Mouse (Mus musculus) adipocyte (in vitro differentiated cells): ENCODE data around the gene Elfn1.

ENCODE experiments used
- DNase-seq: peaks from one replicate; pipeline ENCODE4 v3.0.0-alpha.2; 2016; ENCODE audit warnings: low spot score

Elfn1 gene

GRCm38 (mm10) chr5:139907714-139908242 lies at the start of gene Elfn1:
Gene Elfn1, plus strand, starts transcription at chr5:139907943.
- no peak for DNase-seq

- DNase-seq: no peak
Observed at GRCm38 (mm10) chr5:139860328-139861104, 47.2 kb upstream of the Elfn1 start.

GRCm38 (mm10) chr5:139862759-139863158 lies 45.0 kb upstream of the Elfn1 start:
- DNase-seq: peak; percentile 92

- no peak for DNase-seq
Observed at GRCm38 (mm10) chr5:139870886-139871285, 36.9 kb upstream of the Elfn1 start.

- no peak for DNase-seq
Observed at GRCm38 (mm10) chr5:139871526-139871925, 36.2 kb upstream of the Elfn1 start.

- DNase-seq: no peak
Observed at GRCm38 (mm10) chr5:139877563-139877962, 30.2 kb upstream of the Elfn1 start.

- no peak for DNase-seq
Observed at GRCm38 (mm10) chr5:139879694-139880093, 28.0 kb upstream of the Elfn1 start.

GRCm38 (mm10) chr5:139881161-139881560 lies 26.6 kb upstream of the Elfn1 start:
- no peak for DNase-seq

- no peak for DNase-seq
Observed at GRCm38 (mm10) chr5:139888624-139889023, 19.1 kb upstream of the Elfn1 start.

- no peak for DNase-seq
Observed at GRCm38 (mm10) chr5:139889370-139889769, 18.4 kb upstream of the Elfn1 start.

GRCm38 (mm10) chr5:139892326-139892994 lies 15.3 kb upstream of the Elfn1 start:
- no peak for DNase-seq

GRCm38 (mm10) chr5:139892995-139893345 lies 14.8 kb upstream of the Elfn1 start:
- DNase-seq: no peak

- no peak for DNase-seq
Observed at GRCm38 (mm10) chr5:139894025-139894508, 13.7 kb upstream of the Elfn1 start.

GRCm38 (mm10) chr5:139899044-139899443 lies 8.7 kb upstream of the Elfn1 start:
- no peak for DNase-seq

GRCm38 (mm10) chr5:139905121-139905520 lies 2.6 kb upstream of the Elfn1 start:
- DNase-seq: peak; percentile 28

GRCm38 (mm10) chr5:139906507-139906906 lies 1.2 kb upstream of the Elfn1 start:
- no peak for DNase-seq

- no peak for DNase-seq
Observed at GRCm38 (mm10) chr5:139907241-139907640, 502 bp upstream of the Elfn1 start.

- no peak for DNase-seq
Observed at GRCm38 (mm10) chr5:139908243-139908810, 584 bp downstream of the Elfn1 start.

GRCm38 (mm10) chr5:139908811-139909627 lies 1.3 kb downstream of the Elfn1 start:
- no peak for DNase-seq

GRCm38 (mm10) chr5:139909710-139910550 lies 2.2 kb downstream of the Elfn1 start:
- DNase-seq: no peak

GRCm38 (mm10) chr5:139910755-139911300 lies 3.1 kb downstream of the Elfn1 start:
- DNase-seq: no peak
